Mouse (Mus musculus) C2C12 (cell line): Measurements from ENCODE around the gene Ascc2.

Experiments used
- CEBPB ChIP-seq: IDR thresholded peaks from one replicate; pipeline ENCODE4 v1.6.1; 2011; ENCODE audit warnings: low read depth, mild to moderate bottlenecking, control low read depth, moderate library complexity
- CTCF ChIP-seq: IDR thresholded peaks from one replicate; pipeline ENCODE4 v1.5.1; 2011; ENCODE audit not compliant: control insufficient read depth, insufficient read depth, insufficient read length
- MAX ChIP-seq: IDR thresholded peaks from one replicate; pipeline ENCODE4 v1.6.1; 2011; ENCODE audit warnings: mild to moderate bottlenecking, control low read depth
- MYOD1 ChIP-seq: IDR thresholded peaks from one replicate; pipeline ENCODE4 v1.6.1; 2011; ENCODE audit warnings: low read depth; ENCODE audit not compliant: control insufficient read depth, insufficient read length
- MYOG ChIP-seq: IDR thresholded peaks from one replicate; pipeline ENCODE4 v1.6.1; 2011; ENCODE audit not compliant: control insufficient read depth, insufficient read length; ENCODE audit errors: extremely low read depth
- USF1 ChIP-seq: IDR thresholded peaks from one replicate; pipeline ENCODE4 v1.6.1; 2011; ENCODE audit warnings: low read depth, mild to moderate bottlenecking, control low read depth, moderate library complexity

- TF ChIP-seq CTCF (no peak), CEBPB (no peak), USF1 (peak; percentile 68), MYOD1 (no peak), MAX (no peak), MYOG (no peak)
These were observed 63.2 kb downstream of the Ascc2 start for GRCm38 (mm10) chr11:4700726-4701125.
